Mouse (Mus musculus) embryonic facial prominence, embryonic 14.5 days (tissue): ENCODE measurements around the gene Asb15. TPM values are rescaled to one million over a fixed set of nuclear protein-coding genes. Genes with fewer than 3 reads are reported as not detected.

Source experiments
- ATAC-seq: fragments of 200-750 bp; cut with Nextera tagmentation; 2 replicates; pipeline ENCODE4 v1.8.0; 2017; ENCODE audit warnings: low read depth, moderate number of reproducible peaks, moderate TSS enrichment
- DNase-seq: peaks from one replicate; pipeline ENCODE4 v3.0.0-alpha.2; 2015; ENCODE audit warnings: low spot score
- H3K27ac ChIP-seq: fragments of 300-500 bp; sonication (generic); replicated peaks from 2 replicates; pipeline ENCODE4 v1.5.1; 2014; ENCODE audit warnings: low read depth, mild to moderate bottlenecking, low read length, moderate library complexity
- H3K27me3 ChIP-seq: fragments of 300-500 bp; sonication (generic); replicated peaks from 2 replicates; pipeline ENCODE4 v1.6.1; 2014; ENCODE audit warnings: low read length; ENCODE audit not compliant: control insufficient read depth, insufficient read depth
- H3K36me3 ChIP-seq: fragments of 300-500 bp; sonication (generic); 2 replicates; pipeline ENCODE4 v1.6.1; 2014; ENCODE audit warnings: low read length, mixed read lengths; ENCODE audit not compliant: control insufficient read depth, insufficient read depth
- H3K4me1 ChIP-seq: fragments of 300-500 bp; sonication (generic); 2 replicates; pipeline ENCODE4 v1.6.1; 2014; ENCODE audit warnings: antibody characterized with exemption, low read length; ENCODE audit not compliant: control insufficient read depth, insufficient read depth
- H3K4me2 ChIP-seq: fragments of 300-500 bp; sonication (generic); 2 replicates; pipeline ENCODE4 v1.6.1; 2014; ENCODE audit warnings: low read depth, mild to moderate bottlenecking, low read length, moderate library complexity, mixed read lengths
- H3K4me3 ChIP-seq: fragments of 300-500 bp; sonication (generic); 2 replicates; pipeline ENCODE4 v1.5.1; 2014; ENCODE audit warnings: low read depth, mild to moderate bottlenecking, low read length
- H3K9ac ChIP-seq: fragments of 300-500 bp; sonication (generic); 2 replicates; pipeline ENCODE4 v1.6.1; 2014; ENCODE audit warnings: low read depth, mild to moderate bottlenecking, low read length, moderate library complexity, mixed read lengths
- H3K9me3 ChIP-seq: fragments of 300-500 bp; sonication (generic); 2 replicates; pipeline ENCODE4 v1.6.1; 2016; ENCODE audit warnings: low read length; ENCODE audit not compliant: control insufficient read depth
- WGBS: fragments of 180-500 bp; shearing (Covaris S2); extraction: QIAGEN DNeasy Blood & Tissue Kit; methylation state at CpG from one replicate; pipeline ENCODE4 v1.1.7; 2014; 5-methylcytosine and 5-hydroxymethylcytosine counted together
- polyA plus RNA-seq: library from polyadenylated mRNA; unstranded; fragments of >200 nt; fragmentation: Nextera tagmentation; extraction: Ambion mirVana; gene quantifications from 2 replicates; pipeline ENCODE4 v1.2.1, GENCODE M21; 2014

The Asb15 gene
- polyA plus RNA-seq, 1 experiment from 2014 or later, result 0.14 TPM

- H3K4me2 ChIP-seq, result no peak overlapping the region
- H3K4me1 ChIP-seq, result no peaks in the 10 kb centered on the region
- H3K9ac ChIP-seq, result no peak overlapping the region
- H3K36me3 ChIP-seq, result no peaks in the 10 kb centered on the region
- ATAC-seq (no peak), DNase-seq (no peak)
- H3K9me3 ChIP-seq, result no peaks in the 10 kb centered on the region
- WGBS, result 84% methylated on average over 2 of the region's 2 CpGs
- no peaks in the 10 kb centered on the region for H3K27me3 ChIP-seq
- no peak overlapping the region for H3K4me3 ChIP-seq
- no peak overlapping the region for H3K27ac ChIP-seq
These were observed 21.9 kb downstream of the Asb15 start for GRCm38 (mm10) chr6:24549801-24550200.

- H3K9ac ChIP-seq, result no peak overlapping the region
- no peaks in the 10 kb centered on the region for H3K36me3 ChIP-seq
- no peak for DNase-seq
- WGBS, result 55% methylated on average over 7 of the region's 7 CpGs
- no peak overlapping the region for H3K4me2 ChIP-seq
- no peak for ATAC-seq
- H3K27ac ChIP-seq, result no peak overlapping the region
- no peaks in the 10 kb centered on the region for H3K4me1 ChIP-seq
- H3K27me3 ChIP-seq, result no peaks in the 10 kb centered on the region
- H3K4me3 ChIP-seq, result no peak overlapping the region
- H3K9me3 ChIP-seq, result no peaks in the 10 kb centered on the region
These were observed 24.1 kb downstream of the Asb15 start for GRCm38 (mm10) chr6:24552046-24552445.

GRCm38 (mm10) chr6:24554427-24555086 is 26.6 kb downstream of the Asb15 start:
- 49% methylated on average over 11 of the region's 11 CpGs for WGBS
- no peaks in the 10 kb centered on the region for H3K4me1 ChIP-seq
- H3K4me2 ChIP-seq, result peak overlapping the region; percentile 20; the same call in 1 of the 2 replicates
- no peak overlapping the region for H3K4me3 ChIP-seq
- no peak for DNase-seq
- H3K9ac ChIP-seq, result no peak overlapping the region
- no peaks in the 10 kb centered on the region for H3K36me3 ChIP-seq
- H3K27ac ChIP-seq, result no peak overlapping the region
- no peaks in the 10 kb centered on the region for H3K27me3 ChIP-seq
- ATAC-seq, result no peak
- H3K9me3 ChIP-seq, result no peaks in the 10 kb centered on the region

GRCm38 (mm10) chr6:24555488-24555887 is 27.5 kb downstream of the Asb15 start:
- 40% methylated on average over 2 of the region's 2 CpGs for WGBS
- ATAC-seq (no peak), DNase-seq (no peak)
- Histone ChIP-seq H3K4me3 (no peak overlapping the region), H3K36me3 (no peaks in the 10 kb centered on the region), H3K4me2 (no peak overlapping the region), H3K27ac (no peak overlapping the region), H3K9ac (no peak overlapping the region), H3K27me3 (no peaks in the 10 kb centered on the region), H3K9me3 (no peaks in the 10 kb centered on the region), H3K4me1 (no peaks in the 10 kb centered on the region)

- ATAC-seq, result no peak
- Histone ChIP-seq H3K4me2 (no peak overlapping the region), H3K27ac (no peak overlapping the region), H3K9me3 (no peaks in the 10 kb centered on the region), H3K9ac (no peak overlapping the region), H3K36me3 (no peaks in the 10 kb centered on the region), H3K4me1 (no peaks in the 10 kb centered on the region), H3K27me3 (no peaks in the 10 kb centered on the region), H3K4me3 (no peak overlapping the region)
- WGBS, result 66% methylated on average over 9 of the region's 9 CpGs
- no peak for DNase-seq
These were observed 36.1 kb downstream of the Asb15 start for GRCm38 (mm10) chr6:24564081-24564480.

GRCm38 (mm10) chr6:24564886-24565285 is 36.9 kb downstream of the Asb15 start:
- DNase-seq (no peak), ATAC-seq (peak; percentile 22; the same call in 1 of the 2 replicates)
- 86% methylated on average over 1 of the region's 1 CpGs for WGBS
- Histone ChIP-seq H3K9me3 (no peaks in the 10 kb centered on the region), H3K4me2 (no peak overlapping the region), H3K9ac (no peak overlapping the region), H3K4me3 (no peak overlapping the region), H3K27ac (no peak overlapping the region), H3K36me3 (no peaks in the 10 kb centered on the region), H3K27me3 (no peaks in the 10 kb centered on the region), H3K4me1 (no peaks in the 10 kb centered on the region)

GRCm38 (mm10) chr6:24568963-24569362 is 41.0 kb downstream of the Asb15 start:
- WGBS, result 84% methylated on average over 5 of the region's 5 CpGs
- ATAC-seq (no peak), DNase-seq (no peak)
- no peaks in the 10 kb centered on the region for H3K36me3 ChIP-seq
- no peaks in the 10 kb centered on the region for H3K27me3 ChIP-seq
- no peak overlapping the region for H3K9ac ChIP-seq
- H3K4me2 ChIP-seq, result no peak overlapping the region
- H3K9me3 ChIP-seq, result no peaks in the 10 kb centered on the region
- no peaks in the 10 kb centered on the region for H3K4me1 ChIP-seq
- no peak overlapping the region for H3K4me3 ChIP-seq
- no peak overlapping the region for H3K27ac ChIP-seq

- Histone ChIP-seq H3K9me3 (no peaks in the 10 kb centered on the region), H3K27ac (no peak overlapping the region), H3K4me2 (no peak overlapping the region), H3K9ac (no peak overlapping the region), H3K27me3 (no peaks in the 10 kb centered on the region), H3K4me1 (no peaks in the 10 kb centered on the region), H3K4me3 (no peak overlapping the region), H3K36me3 (no peaks in the 10 kb centered on the region)
- WGBS, result 85% methylated on average over 1 of the region's 1 CpGs
- ATAC-seq (no peak), DNase-seq (no peak)
These were observed 41.8 kb downstream of the Asb15 start for GRCm38 (mm10) chr6:24569711-24570110.

- ATAC-seq, result no peak
- Histone ChIP-seq H3K4me2 (no peak overlapping the region), H3K4me1 (no peaks in the 10 kb centered on the region), H3K27me3 (no peaks in the 10 kb centered on the region), H3K36me3 (no peaks in the 10 kb centered on the region), H3K27ac (no peak overlapping the region), H3K9me3 (no peaks in the 10 kb centered on the region), H3K9ac (no peak overlapping the region), H3K4me3 (no peak overlapping the region)
- no peak for DNase-seq
- 67% methylated on average over 11 of the region's 11 CpGs for WGBS
These were observed 42.3 kb downstream of the Asb15 start for GRCm38 (mm10) chr6:24570278-24570677.
